18 mouse cellular contexts compared by ENCODE assay signal in genomic region chr12:38863395-38863794, GRCm38 (mm10).
A peak's percentile ranks its signal among the peaks of the same experiment; 100 is the strongest.
DNase-seq lines count a peak whose midpoint lies in the region; ATAC-seq and TF ChIP-seq lines count a peak whose summit lies in the region.
"Had no signal": no experiment of that assay in that cellular context is flagged by ENCODE, and none has a peak within 500 bp of the region (broad histone marks: within the 10 kb centered on the region; RNA-seq: fewer than 3 reads in every experiment).

No protein-coding gene starts in this region.

- H3K4me1 ChIP-seq in intestine, embryonic 14.5 days (replicated peaks; ENCODE audit: control insufficient read depth, insufficient read depth, low read length), result 0 out of 2 replicates have a peak, but pooled peaks cover 7% of the 10 kb centered on the region
- no peaks in the 10 kb centered on the region for H3K4me1 ChIP-seq in intestine, embryonic 16.5 days (ENCODE audit: control insufficient read depth, insufficient read depth, low read length)
- H3K4me1 ChIP-seq in stomach, embryonic 14.5 days (ENCODE audit: control insufficient read depth, insufficient read depth, low read length), result no peaks in the 10 kb centered on the region
- H3K4me1 ChIP-seq in stomach, postnatal 0 days (replicated peaks; ENCODE audit: control insufficient read depth, insufficient read depth), result no peaks in the 10 kb centered on the region
- H3K4me1 ChIP-seq: heart, embryonic 12.5 days; hindbrain, embryonic 15.5 days had no signal

- no peak overlapping the region for H3K9ac ChIP-seq in intestine, embryonic 14.5 days (ENCODE audit: low read length)
- no peak overlapping the region for H3K9ac ChIP-seq in intestine, embryonic 16.5 days (ENCODE audit: low read depth, low read length)
- H3K9ac ChIP-seq in stomach, embryonic 14.5 days (replicated peaks; ENCODE audit: low read depth, low read length), result no peak overlapping the region
- H3K9ac ChIP-seq in stomach, postnatal 0 days (ENCODE audit: low read length), result no peak overlapping the region
- H3K9ac ChIP-seq: heart, embryonic 12.5 days; hindbrain, embryonic 15.5 days; liver, embryonic 14.5 days; midbrain, embryonic 12.5 days had no signal

- TF ChIP-seq EP300 in stomach, postnatal 0 days (optimal IDR thresholded peaks at IDR 0.05), result no peak

- no peaks in the 10 kb centered on the region for H3K27me3 ChIP-seq in intestine, embryonic 14.5 days (replicated peaks; ENCODE audit: control insufficient read depth, insufficient read depth, low read length)
- no peaks in the 10 kb centered on the region for H3K27me3 ChIP-seq in intestine, embryonic 16.5 days (replicated peaks; ENCODE audit: control insufficient read depth, insufficient read depth, low read length)
- no peaks in the 10 kb centered on the region for H3K27me3 ChIP-seq in stomach, embryonic 14.5 days (ENCODE audit: control insufficient read depth, insufficient read depth, low read length)
- H3K27me3 ChIP-seq in stomach, postnatal 0 days (ENCODE audit: control insufficient read depth, insufficient read depth, low read length), result no peaks in the 10 kb centered on the region
- H3K27me3 ChIP-seq: heart, embryonic 12.5 days; hindbrain, embryonic 15.5 days; midbrain, embryonic 12.5 days had no signal

- DNase-seq in intestine, embryonic 14.5 days (ENCODE audit: low spot score), result no peak
- no peak for DNase-seq in stomach, postnatal 0 days (ENCODE audit: low spot score)
- no peak for DNase-seq in embryo, embryonic 10 days (ENCODE audit: low spot score)
- no peak for DNase-seq in kidney, adult 8-10 months
- DNase-seq: adrenal gland, adult 8-10 months; cerebellum, postnatal 10 days; heart, postnatal 14 days; right cerebral cortex, postnatal 14 days; thymus, postnatal 25 days had no signal

- no peak for ATAC-seq in intestine, embryonic 14.5 days (replicated peaks; ENCODE audit: low FRiP score, low TSS enrichment, low read depth)
- ATAC-seq in intestine, embryonic 16.5 days, result no peak
- ATAC-seq in stomach, embryonic 14.5 days (ENCODE audit: insufficient number of reproducible peaks, insufficient read depth, low FRiP score, low read depth), result no peak
- ATAC-seq in stomach, postnatal 0 days (ENCODE audit: low FRiP score, low TSS enrichment), result no peak
- ATAC-seq in megakaryocyte, adult 5-6 weeks (ENCODE audit: poor library complexity, severe bottlenecking), result peak; percentile 66
- ATAC-seq: intestine, postnatal 0 days had no signal

- H3K4me2 ChIP-seq in intestine, embryonic 14.5 days (ENCODE audit: low read length), result no peak overlapping the region
- H3K4me2 ChIP-seq in intestine, embryonic 16.5 days (ENCODE audit: low read depth, low read length), result no peak overlapping the region
- no peak overlapping the region for H3K4me2 ChIP-seq in stomach, embryonic 14.5 days (replicated peaks; ENCODE audit: low read depth, low read length)
- H3K4me2 ChIP-seq in stomach, postnatal 0 days (replicated peaks; ENCODE audit: low read depth), result no peak overlapping the region
- H3K4me2 ChIP-seq: heart, embryonic 12.5 days; hindbrain, embryonic 15.5 days; midbrain, embryonic 12.5 days had no signal

- TF ChIP-seq CTCF in stomach, postnatal 0 days (IDR thresholded peaks at IDR 0.05; ENCODE audit: low read depth), result no peak

- H3K36me3 ChIP-seq in intestine, embryonic 14.5 days (ENCODE audit: control insufficient read depth, insufficient read depth, low read length), result no peaks in the 10 kb centered on the region; the same call in 1 of the 2 replicates
- H3K36me3 ChIP-seq in intestine, embryonic 16.5 days (ENCODE audit: control insufficient read depth, insufficient read depth, low read length), result no peaks in the 10 kb centered on the region
- H3K36me3 ChIP-seq in stomach, embryonic 14.5 days (ENCODE audit: control insufficient read depth, insufficient read depth, low read length), result no peaks in the 10 kb centered on the region
- no peaks in the 10 kb centered on the region for H3K36me3 ChIP-seq in stomach, postnatal 0 days (ENCODE audit: control insufficient read depth, insufficient read depth, low read length)
- H3K36me3 ChIP-seq: forebrain, embryonic 10.5 days; hindbrain, embryonic 15.5 days; midbrain, embryonic 12.5 days had no signal

- peak overlapping the region; percentile 73; the same call in 1 of the 2 replicates for H3K27ac ChIP-seq in intestine, embryonic 14.5 days (ENCODE audit: low read depth)
- no peak overlapping the region; the same call in 1 of the 2 replicates for H3K27ac ChIP-seq in intestine, embryonic 16.5 days (ENCODE audit: low read length)
- peak overlapping the region; percentile 39; the same call in 1 of the 2 replicates for H3K27ac ChIP-seq in stomach, embryonic 14.5 days (ENCODE audit: low read length)
- H3K27ac ChIP-seq in stomach, postnatal 0 days (replicated peaks), result no peak overlapping the region
- H3K27ac ChIP-seq: forebrain, embryonic 10.5 days; hindbrain, embryonic 15.5 days; liver, embryonic 14.5 days; midbrain, embryonic 12.5 days had no signal

- H3K9me3 ChIP-seq in intestine, embryonic 14.5 days (ENCODE audit: control insufficient read depth, low read length), result no peaks in the 10 kb centered on the region
- no peaks in the 10 kb centered on the region for H3K9me3 ChIP-seq in intestine, embryonic 16.5 days (ENCODE audit: control insufficient read depth, low read length)
- no peaks in the 10 kb centered on the region for H3K9me3 ChIP-seq in stomach, embryonic 14.5 days (ENCODE audit: control insufficient read depth, low read depth, low read length)
- H3K9me3 ChIP-seq in stomach, postnatal 0 days (ENCODE audit: control insufficient read depth, low read length), result no peaks in the 10 kb centered on the region
- H3K9me3 ChIP-seq: forebrain, embryonic 10.5 days; heart, embryonic 12.5 days; hindbrain, embryonic 15.5 days; midbrain, embryonic 12.5 days had no signal

- 39% methylated on average over 4 of the region's 4 CpGs for WGBS in intestine, embryonic 14.5 days
- 49% methylated on average over 4 of the region's 4 CpGs for WGBS in intestine, embryonic 16.5 days
- WGBS in stomach, embryonic 14.5 days, result 51% methylated on average over 4 of the region's 4 CpGs
- 38% methylated on average over 4 of the region's 4 CpGs for WGBS in stomach, postnatal 0 days

- H3K4me3 ChIP-seq in intestine, embryonic 14.5 days (ENCODE audit: low read depth, low read length), result no peak overlapping the region
- no peak overlapping the region for H3K4me3 ChIP-seq in intestine, embryonic 16.5 days (ENCODE audit: low read length)
- no peak overlapping the region for H3K4me3 ChIP-seq in stomach, embryonic 14.5 days (ENCODE audit: low read depth, low read length)
- H3K4me3 ChIP-seq in stomach, postnatal 0 days (ENCODE audit: low read depth, low read length), result no peak overlapping the region
- H3K4me3 ChIP-seq: forebrain, embryonic 10.5 days; heart, embryonic 12.5 days; hindbrain, embryonic 15.5 days; midbrain, embryonic 12.5 days had no signal

Comparison
In these comparisons a context has a peak if more than half of its experiments do, and no peak if none do; other contexts are left out.
1. H3K27ac ChIP-seq: peak in intestine, embryonic 14.5 days (single experiment) and stomach, embryonic 14.5 days (single experiment); none in intestine, embryonic 16.5 days (single experiment) and stomach, postnatal 0 days (single experiment).